9 mouse cellular contexts compared by ENCODE assay signal in the genomic region with DNA sequence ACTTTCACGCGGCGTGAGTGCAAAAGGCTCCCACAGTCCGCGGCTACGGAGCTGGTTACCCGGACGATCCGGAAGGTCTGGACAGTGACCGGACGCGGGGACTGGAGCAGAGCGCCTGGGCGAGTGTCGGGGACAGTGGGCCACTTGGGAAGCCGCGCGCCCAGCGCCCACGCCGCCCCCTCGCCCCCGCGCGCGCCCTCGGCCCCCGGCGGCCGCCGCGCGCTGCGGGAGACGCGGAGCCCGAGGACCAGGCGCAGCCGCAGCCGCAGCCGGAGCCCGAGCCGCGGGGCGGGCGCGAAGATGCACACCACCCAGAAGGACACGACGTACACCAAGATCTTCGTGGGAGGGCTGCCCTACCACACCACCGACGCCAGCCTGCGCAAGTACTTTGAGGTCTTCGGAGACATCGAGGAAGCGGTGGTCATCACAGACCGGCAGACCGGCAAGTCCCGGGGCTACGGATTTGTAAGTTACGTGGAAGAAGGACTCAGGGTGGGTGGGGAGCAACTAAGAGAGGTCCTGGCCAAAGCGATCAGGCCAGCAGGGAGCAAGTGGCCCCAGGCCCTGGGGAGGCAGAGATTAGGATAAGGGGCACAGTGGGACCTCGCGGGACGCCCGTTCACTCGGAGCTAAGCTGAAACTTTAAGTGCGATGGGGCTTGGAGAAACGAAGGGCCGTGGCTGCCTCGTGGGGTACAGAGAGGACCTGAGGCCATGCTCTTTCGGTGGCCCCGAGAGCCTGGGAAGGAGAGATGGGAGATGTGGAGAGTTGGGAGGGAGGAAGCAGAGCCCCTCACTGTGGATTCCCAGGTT. TPM values are rescaled to one million over a fixed set of nuclear protein-coding genes. Genes with fewer than 3 reads are reported as not detected.
DNase-seq lines count a peak whose midpoint lies in the region; ATAC-seq lines count a peak whose summit lies in the region.
"Had no signal": no experiment of that assay in that cellular context is flagged by ENCODE, and none has a peak within 500 bp of the region (broad histone marks: within the 10 kb centered on the region; RNA-seq: fewer than 3 reads in every experiment).

No protein-coding gene starts in this region.

- ATAC-seq in embryonic facial prominence, embryonic 15.5 days (ENCODE audit: insufficient number of reproducible peaks, low FRiP score, low TSS enrichment, low read depth), result peak; percentile 40; the same call in 1 of the 2 replicates
- ATAC-seq in intestine, embryonic 16.5 days, result peak; percentile 62

- H3K27me3 ChIP-seq in embryonic facial prominence, embryonic 15.5 days, result peaks cover 2% of the 10 kb centered on the region; the same call in 1 of the 2 replicates
- no peaks in the 10 kb centered on the region for H3K27me3 ChIP-seq in intestine, embryonic 16.5 days (replicated peaks; ENCODE audit: control insufficient read depth, insufficient read depth, low read length)

- WGBS in embryonic facial prominence, embryonic 15.5 days, result 1% methylated on average over 73 of the region's 73 CpGs
- WGBS in intestine, embryonic 16.5 days, result 1% methylated on average over 73 of the region's 73 CpGs

- peak; percentile 47 to 62 for DNase-seq in left cerebral cortex, adult 18-20 months (ENCODE audit: low spot score in 2 of 2)
- no peak for DNase-seq in left cerebral cortex, adult 8-10 months (ENCODE audit: low spot score in 2 of 2)
- DNase-seq in adrenal gland, postnatal 14 days, result peak; percentile 47
- peak; percentile 10 for DNase-seq in lung, postnatal 10 days
- DNase-seq in right cerebral cortex, postnatal 4 days, result peak; percentile 35
- no peak for DNase-seq in urinary bladder, postnatal 4 days (ENCODE audit: low spot score in 2 of 2)

- no peaks in the 10 kb centered on the region for H3K36me3 ChIP-seq in embryonic facial prominence, embryonic 15.5 days
- H3K36me3 ChIP-seq in intestine, embryonic 16.5 days (ENCODE audit: control insufficient read depth, insufficient read depth, low read length), result no peaks in the 10 kb centered on the region

- peaks cover 7% of the 10 kb centered on the region; the same call in 1 of the 2 replicates for H3K4me1 ChIP-seq in embryonic facial prominence, embryonic 15.5 days
- 0 out of 2 replicates have a peak, but pooled peaks cover 3% of the 10 kb centered on the region for H3K4me1 ChIP-seq in intestine, embryonic 16.5 days (ENCODE audit: control insufficient read depth, insufficient read depth, low read length)

- H3K9ac ChIP-seq in embryonic facial prominence, embryonic 15.5 days, result peak overlapping the region; percentile 47
- peak overlapping the region; percentile 68 for H3K9ac ChIP-seq in intestine, embryonic 16.5 days (ENCODE audit: low read depth, low read length)

- peak overlapping the region; percentile 25; the same call in 1 of the 2 replicates for H3K27ac ChIP-seq in embryonic facial prominence, embryonic 15.5 days (replicated peaks)
- H3K27ac ChIP-seq in intestine, embryonic 16.5 days (ENCODE audit: low read length), result peak overlapping the region; percentile 37; the same call in 1 of the 2 replicates

- peak overlapping the region; percentile 96 for H3K4me2 ChIP-seq in embryonic facial prominence, embryonic 15.5 days (replicated peaks)
- peak overlapping the region; percentile 93 for H3K4me2 ChIP-seq in intestine, embryonic 16.5 days (ENCODE audit: low read depth, low read length)

- H3K9me3 ChIP-seq in embryonic facial prominence, embryonic 15.5 days (replicated peaks), result no peaks in the 10 kb centered on the region
- no peaks in the 10 kb centered on the region for H3K9me3 ChIP-seq in intestine, embryonic 16.5 days (ENCODE audit: control insufficient read depth, low read length)

- peak overlapping the region; percentile 61 for H3K4me3 ChIP-seq in embryonic facial prominence, embryonic 15.5 days (replicated peaks)
- peak overlapping the region; percentile 59 for H3K4me3 ChIP-seq in intestine, embryonic 16.5 days (ENCODE audit: low read length)

RNA-seq across cellular contexts. Expression of gene Rbm24, which starts 0.7 kb away (rescaled TPM):
- total RNA-seq in left cerebral cortex, adult 18-20 months (2021), result 10 to 100 TPM; 25.0 to 33.0 TPM
- total RNA-seq in left cerebral cortex, adult 8-10 months (2022), result 10 to 100 TPM; 19.2 to 24.5 (median 22.4) TPM
- total RNA-seq in adrenal gland, postnatal 14 days (2021), result 8.1 and 8.4 TPM in 2 replicates
- polyA plus RNA-seq in embryonic facial prominence, embryonic 15.5 days (2015; fragmentation: Nextera tagmentation; extraction: Ambion mirVana), result 7.7 and 10.2 TPM in 2 replicates
- polyA plus RNA-seq in intestine, embryonic 16.5 days (2015; fragmentation: Nextera tagmentation; extraction: Ambion mirVana), result 1.0 and 1.5 TPM in 2 replicates
- total RNA-seq: neutrophil, adult 5-6 weeks had no signal

Comparison
In these comparisons a context has a peak if more than half of its experiments do, and no peak if none do; other contexts are left out.
1. DNase-seq: peak in left cerebral cortex, adult 18-20 months (2 of 2), adrenal gland, postnatal 14 days (single experiment), lung, postnatal 10 days (single experiment) and right cerebral cortex, postnatal 4 days (single experiment); none in left cerebral cortex, adult 8-10 months (0 of 2) and urinary bladder, postnatal 4 days (0 of 2).